Mouse (Mus musculus) retina, embryonic 14.5 days (tissue): ENCODE data around the gene Zcchc24.

Experiments
- DNase-seq: peaks from one replicate; pipeline ENCODE4 v3.0.0-alpha.2; 2015; ENCODE audit warnings: low spot score

Zcchc24 gene

DNA sequence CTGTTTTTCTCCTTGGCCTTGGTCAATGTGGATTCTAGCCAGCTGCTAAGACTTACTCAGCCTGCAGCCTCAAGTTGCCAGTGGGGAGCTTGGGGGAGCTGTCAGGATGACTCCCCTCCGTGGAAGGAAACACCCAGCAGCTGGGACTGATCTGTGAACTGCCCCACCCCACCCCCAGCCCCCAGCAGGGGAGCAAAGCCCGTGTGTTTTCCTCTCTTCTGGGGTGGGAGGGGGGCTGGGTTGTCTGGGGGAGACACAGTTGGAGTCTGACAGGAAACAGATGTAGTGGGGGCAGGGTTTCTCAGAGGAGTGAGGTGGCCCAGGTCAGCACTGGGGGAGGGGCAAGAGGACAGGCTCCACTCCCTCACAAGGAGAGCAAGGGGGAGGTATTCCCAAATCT lies 50.4 kb downstream of the Zcchc24 start:
- no peak for DNase-seq

- no peak for DNase-seq
These were observed 51.1 kb downstream of the Zcchc24 start for GRCm38 (mm10) chr14:25717718-25718117.

DNA sequence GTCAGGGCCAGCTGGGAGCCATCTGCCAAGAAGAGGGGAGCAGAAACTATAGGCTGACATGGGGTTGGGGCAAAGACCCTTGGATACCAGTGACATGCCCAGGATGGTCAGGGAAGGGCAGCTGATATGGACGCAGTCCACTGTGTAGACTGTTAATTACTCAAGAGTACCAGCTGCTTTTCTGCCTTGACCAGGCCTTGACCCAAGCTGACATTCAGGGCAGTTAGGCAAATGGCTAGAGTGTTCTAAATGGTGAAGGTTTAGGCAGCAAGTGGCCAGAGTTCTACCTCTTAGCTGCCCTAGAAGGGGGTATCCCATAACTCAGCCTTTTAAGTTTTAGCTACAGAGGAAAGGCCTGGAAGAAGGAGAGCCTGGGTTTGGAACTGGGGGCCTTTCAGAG lies 52.3 kb downstream of the Zcchc24 start:
- no peak for DNase-seq

DNA sequence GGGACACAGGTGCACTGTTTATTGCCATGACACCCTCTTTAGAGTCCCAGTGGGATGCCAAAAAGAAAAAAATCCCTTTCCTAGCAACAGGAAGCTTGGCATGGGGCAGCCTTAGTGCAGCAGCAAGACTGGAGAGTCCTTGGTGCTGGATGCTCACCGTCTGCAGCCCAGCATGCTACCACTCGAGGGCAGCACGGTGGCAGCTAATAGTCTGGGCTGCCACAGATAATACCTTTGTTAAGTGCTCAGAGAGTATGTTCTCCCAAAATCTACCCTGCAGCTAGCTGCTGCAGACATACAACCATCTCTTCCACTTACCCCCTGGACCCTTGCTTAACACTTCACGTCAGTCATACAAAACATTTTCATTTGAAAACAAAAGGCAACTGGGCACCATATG lies 55.4 kb downstream of the Zcchc24 start:
- DNase-seq = peak; percentile 58

DNA sequence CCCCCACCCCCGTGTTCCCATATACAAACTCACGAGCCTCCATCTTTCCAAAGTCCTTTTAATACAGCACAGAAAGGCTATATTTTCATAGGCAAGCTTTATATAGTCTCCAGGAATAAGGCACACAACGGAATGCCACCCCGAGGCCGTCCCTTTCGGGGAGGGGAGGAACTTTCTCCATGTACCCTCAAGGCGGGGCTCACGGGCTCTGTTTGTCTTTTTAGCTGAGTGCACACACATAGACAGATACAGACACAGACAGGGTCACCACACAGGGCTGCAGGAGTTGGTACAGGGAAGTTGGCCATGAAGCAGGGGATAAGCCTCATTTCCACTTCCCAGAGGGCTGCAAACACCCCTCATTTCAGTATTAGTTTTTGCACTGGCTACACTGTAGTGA lies 57.2 kb downstream of the Zcchc24 start:
- peak; percentile 59 for DNase-seq

DNA sequence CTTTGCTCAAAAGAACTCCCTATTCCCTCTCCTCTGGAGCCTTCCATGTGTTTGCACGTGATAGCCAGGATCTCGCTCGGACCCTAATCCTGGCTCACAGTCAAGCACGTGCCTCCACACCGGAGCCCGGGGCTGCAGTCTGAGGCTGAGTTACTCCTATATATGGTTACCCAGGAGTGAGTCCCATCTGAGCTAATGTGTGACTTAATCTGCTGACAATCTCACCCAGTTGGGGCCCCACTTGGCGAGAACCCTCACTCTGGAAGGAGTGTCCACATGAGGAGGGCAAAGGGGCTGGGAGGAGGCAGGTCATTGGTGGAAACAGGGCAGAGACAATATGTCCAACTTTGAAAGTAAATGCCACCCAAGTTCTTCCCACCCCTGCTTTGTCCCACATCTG lies 57.7 kb downstream of the Zcchc24 start:
- no peak for DNase-seq

DNA sequence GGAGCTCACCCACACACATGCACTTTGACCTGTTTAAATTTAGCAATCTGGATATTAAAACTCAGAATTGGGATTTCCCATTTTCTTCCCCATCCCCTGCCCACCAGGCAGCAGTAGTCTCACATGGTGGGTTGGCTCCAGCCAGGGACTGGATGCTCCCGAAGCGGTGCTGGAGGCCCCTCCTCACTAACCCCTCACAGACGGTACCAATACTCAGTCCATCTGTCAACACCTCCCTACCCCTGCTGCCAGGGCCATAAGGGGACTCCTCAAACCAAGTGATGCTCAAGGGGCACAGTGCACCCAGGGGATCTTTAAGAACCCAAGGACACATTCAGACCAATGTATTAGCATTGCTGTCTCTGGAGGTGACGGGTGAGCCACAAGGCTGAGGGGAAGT lies 58.2 kb downstream of the Zcchc24 start:
- DNase-seq = peak; percentile 26

GRCm38 (mm10) chr14:25710073-25710472 lies 58.8 kb downstream of the Zcchc24 start:
- DNase-seq = no peak

GRCm38 (mm10) chr14:25708917-25709316 lies 59.9 kb downstream of the Zcchc24 start:
- no peak for DNase-seq

GRCm38 (mm10) chr14:25708451-25708850 lies 60.4 kb downstream of the Zcchc24 start:
- no peak for DNase-seq

DNA sequence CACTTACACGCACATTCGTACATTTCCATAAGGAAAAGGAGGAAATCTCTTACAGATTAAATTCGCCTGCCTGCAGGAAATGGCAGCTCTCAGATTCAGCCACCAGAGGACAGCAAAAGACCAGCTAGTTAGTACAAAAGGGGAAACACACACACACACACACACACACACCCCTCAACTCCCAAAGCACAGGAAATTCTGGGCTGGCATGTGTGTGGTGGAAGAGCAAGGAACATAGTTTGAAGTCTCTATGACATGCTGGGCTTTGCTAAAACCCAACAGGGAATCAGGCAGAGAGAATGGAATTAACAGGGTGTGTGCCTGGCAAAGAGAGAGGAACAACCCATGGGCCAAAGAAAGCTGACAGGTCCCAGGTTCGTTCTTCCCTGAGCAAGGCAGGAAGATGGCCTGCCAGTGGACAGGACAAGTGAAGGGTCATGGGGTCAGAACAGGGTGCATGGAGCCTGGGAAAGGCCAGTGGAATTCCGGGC lies 61.1 kb downstream of the Zcchc24 start:
- peak; percentile 68 for DNase-seq

GRCm38 (mm10) chr14:25701986-25702385 lies 66.9 kb downstream of the Zcchc24 start:
- peak; percentile 80 for DNase-seq

GRCm38 (mm10) chr14:25696356-25696755 lies 72.5 kb downstream of the Zcchc24 start:
- no peak for DNase-seq

GRCm38 (mm10) chr14:25695059-25695458 lies 73.8 kb downstream of the Zcchc24 start:
- DNase-seq = no peak

DNA sequence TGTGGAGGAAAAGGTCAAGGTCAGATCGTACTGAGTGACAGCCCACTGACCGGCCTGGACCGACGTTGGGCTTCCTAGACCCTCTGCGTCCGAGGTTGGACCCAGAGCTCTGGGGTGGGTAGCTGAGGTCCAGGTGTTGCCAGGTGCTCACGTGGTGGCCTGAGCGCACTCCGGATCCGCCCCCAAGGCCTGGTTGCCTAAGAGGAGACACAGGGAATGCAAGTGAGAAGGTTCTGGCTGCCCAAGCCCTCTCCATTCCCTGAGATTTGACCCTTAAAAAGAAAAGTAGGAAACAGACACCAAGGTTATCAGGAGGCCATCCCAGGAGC lies 74.3 kb downstream of the Zcchc24 start:
- no peak for DNase-seq

- peak; percentile 98 for DNase-seq
These were observed 74.8 kb downstream of the Zcchc24 start, which contains the start of gene Ppif for GRCm38 (mm10) chr14:25693888-25694568. Ppif (plus strand) TSS chr14:25694154.

GRCm38 (mm10) chr14:25693271-25693887 lies 75.5 kb downstream of the Zcchc24 start:
- DNase-seq = no peak

GRCm38 (mm10) chr14:25686983-25687901 lies 81.6 kb downstream of the Zcchc24 start:
- no peak for DNase-seq

DNA sequence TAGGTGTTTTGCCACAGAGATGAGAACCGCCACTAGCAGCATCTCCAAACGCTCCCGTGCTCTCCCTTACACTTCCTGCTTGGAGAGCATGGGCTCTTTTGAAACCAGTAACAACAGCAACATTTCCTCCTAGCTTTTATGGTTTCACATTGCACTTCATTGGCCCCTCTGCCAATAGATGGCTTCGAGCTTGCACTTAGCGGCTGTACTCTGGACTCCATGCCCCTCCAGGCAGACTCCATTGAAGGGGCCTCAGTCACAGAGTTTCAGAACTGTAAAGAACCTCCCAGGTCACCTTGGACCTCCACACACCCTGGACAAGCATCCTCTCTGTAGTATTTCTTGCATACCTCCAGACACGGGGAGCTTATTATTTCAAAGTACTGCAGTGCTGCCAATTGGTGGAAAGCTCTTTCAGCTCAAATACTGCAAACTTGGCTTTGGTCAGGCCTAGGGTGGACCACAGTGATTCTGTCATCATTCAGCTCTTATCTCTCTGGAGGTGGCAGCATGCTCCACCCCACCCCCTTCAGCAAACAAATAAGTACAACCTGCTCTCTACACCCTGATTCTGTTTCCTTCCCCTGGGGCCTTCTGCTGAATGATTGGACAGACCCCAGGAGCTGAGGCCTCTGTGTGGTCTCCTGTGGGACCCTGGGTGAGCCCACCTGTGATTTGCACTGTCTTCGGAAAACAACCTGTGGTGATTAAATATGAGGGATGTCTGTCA lies 82.5 kb downstream of the Zcchc24 start:
- DNase-seq = no peak

- no peak for DNase-seq
These were observed 86.8 kb downstream of the Zcchc24 start for GRCm38 (mm10) chr14:25682020-25682419.

DNA sequence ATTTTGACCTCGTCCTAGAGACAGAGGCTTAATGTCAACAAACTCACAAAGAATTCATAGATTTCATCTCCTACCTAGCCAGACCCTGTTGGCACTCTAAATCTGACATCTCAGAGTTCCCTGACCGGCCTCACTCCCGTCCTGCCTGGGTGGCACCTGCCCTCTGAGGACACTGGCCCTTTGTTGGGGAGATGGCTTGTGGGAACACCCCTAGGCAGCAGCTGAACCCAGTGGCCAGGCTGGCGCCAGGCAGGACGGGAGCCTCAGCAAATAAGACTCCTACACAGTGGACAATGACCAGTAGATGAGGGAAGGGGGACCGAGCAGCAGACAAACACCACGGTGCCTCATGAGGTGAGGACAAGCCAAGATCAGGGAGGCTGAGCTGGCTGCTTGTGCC lies 89.2 kb downstream of the Zcchc24 start:
- no peak for DNase-seq

DNA sequence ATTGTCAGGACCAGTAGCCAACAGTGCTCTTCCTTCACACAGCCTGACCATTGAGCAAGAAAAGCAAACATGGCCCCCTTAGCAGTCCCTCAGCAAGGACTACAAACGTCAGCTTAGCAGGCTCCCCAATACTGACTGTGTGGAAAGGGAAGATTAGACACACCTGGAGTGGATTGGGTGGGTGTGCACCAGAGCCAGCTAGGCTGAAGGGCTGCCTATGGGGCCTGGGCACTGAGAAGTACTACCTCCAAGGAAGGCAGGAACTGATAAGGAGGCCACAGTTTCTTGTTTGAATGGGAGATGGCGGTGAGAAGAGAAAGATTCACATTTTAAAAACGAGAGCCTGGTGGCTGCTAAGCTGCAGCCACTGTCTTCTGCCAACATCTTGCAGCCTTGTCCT lies 101.3 kb downstream of the Zcchc24 start:
- DNase-seq = no peak
